Mouse (Mus musculus): ENCODE measurements around the gene Ndufb7. TPM values are rescaled to one million over a fixed set of nuclear protein-coding genes. Genes with fewer than 3 reads are reported as not detected.

Ndufb7 gene
- polyA plus RNA-seq, 1 experiment from 2014 or later = 449 TPM

DNA sequence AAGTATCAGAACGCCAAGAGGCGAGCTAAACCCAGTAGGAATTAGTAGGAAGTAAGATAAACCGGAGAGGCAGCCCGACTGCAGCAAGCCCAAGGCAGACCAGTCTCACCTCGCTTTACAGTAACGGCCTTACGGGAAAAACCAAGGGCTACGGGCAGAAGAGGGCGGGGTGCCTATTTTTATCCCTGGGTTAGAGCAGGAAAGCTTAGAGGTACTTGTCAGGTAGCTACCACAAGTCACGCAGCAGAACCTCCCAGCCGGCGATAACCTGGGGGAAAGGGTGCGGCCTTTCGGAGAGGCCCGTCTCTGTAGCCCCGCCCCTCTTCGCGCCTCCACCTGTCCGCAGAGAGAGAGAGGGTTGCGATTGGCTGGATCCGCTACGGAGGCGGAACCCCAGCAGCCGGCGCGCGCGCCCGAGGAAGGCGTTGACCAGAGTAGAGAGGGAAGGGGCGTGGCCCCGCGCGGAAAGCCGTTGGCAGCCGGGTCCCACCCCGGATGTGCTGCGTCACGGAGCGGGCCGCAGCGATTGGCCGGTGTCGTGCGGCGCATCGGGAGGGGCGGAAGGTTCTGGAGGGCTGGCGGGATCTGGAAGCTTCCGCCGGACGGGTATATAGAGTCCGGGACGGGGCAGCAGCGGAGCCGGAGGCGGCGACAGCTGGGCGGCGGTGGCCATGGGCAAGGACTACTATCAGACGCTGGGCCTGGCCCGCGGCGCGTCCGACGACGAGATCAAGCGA, 41.4 kb downstream of the Ndufb7 start, which contains the start of the genes Tecr and Dnajb1:
Gene Tecr (minus strand): TSS at position 311 of the 737 bp plus-strand sequence.
Gene Dnajb1 (plus strand): TSS at position 533 of the 737 bp plus-strand sequence.
- Histone ChIP-seq H3K9ac (ENCODE audit: low read length) (peak within 1 kb of the TSS; percentile 84), H3K4me3 (ENCODE audit: low read depth, low read length) (peak within 1 kb of the TSS; percentile 75), H3K36me3 (ENCODE audit: control insufficient read depth, insufficient read depth, low read length) (peaks cover 28% of the 10 kb centered on the region), H3K4me2 (ENCODE audit: low read length) (peak within 1 kb of the TSS; percentile 90), H3K27me3 (replicated peaks; ENCODE audit: control insufficient read depth, insufficient read depth, low read length) (no peaks in the 10 kb centered on the region), H3K27ac (ENCODE audit: low read depth, low read length) (peak within 1 kb of the TSS; percentile 97), H3K4me1 (ENCODE audit: control insufficient read depth, insufficient read depth, low read length) (peaks cover 9% of the 10 kb centered on the region), H3K9me3 (replicated peaks; ENCODE audit: control insufficient read depth, low read length) (no peaks in the 10 kb centered on the region)
- WGBS = under 1% methylated on average over 67 of the region's 69 CpGs
- peak; percentile 99 for DNase-seq (ENCODE audit: low spot score)
- peak; percentile 98 for ATAC-seq

DNA sequence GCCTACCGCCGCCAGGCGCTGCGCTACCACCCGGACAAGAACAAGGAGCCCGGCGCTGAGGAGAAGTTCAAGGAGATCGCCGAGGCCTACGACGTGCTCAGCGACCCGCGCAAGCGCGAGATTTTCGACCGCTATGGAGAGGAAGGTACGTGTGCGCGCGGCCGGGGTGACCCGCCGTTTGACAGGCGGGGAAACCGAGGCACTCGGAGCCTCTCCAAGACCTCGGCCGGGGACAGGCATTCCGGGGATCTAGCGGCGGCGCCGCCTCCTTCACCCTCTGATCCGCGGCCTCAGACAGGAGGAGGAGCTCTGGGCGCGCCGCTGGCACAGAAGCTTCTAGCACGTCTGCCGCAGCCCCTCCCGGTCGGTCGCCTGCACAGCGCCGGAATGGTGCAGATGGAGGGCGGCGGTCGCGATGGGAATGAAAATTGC, 41.9 kb downstream of the Ndufb7 start:
- Histone ChIP-seq H3K27ac (ENCODE audit: low read depth, low read length) (peak overlapping the region; percentile 97), H3K36me3 (ENCODE audit: control insufficient read depth, insufficient read depth, low read length) (peaks cover 34% of the 10 kb centered on the region), H3K27me3 (replicated peaks; ENCODE audit: control insufficient read depth, insufficient read depth, low read length) (no peaks in the 10 kb centered on the region), H3K9ac (ENCODE audit: low read length) (peak overlapping the region; percentile 84), H3K4me3 (ENCODE audit: low read depth, low read length) (peak overlapping the region; percentile 75), H3K9me3 (replicated peaks; ENCODE audit: control insufficient read depth, low read length) (no peaks in the 10 kb centered on the region), H3K4me2 (ENCODE audit: low read length) (peak overlapping the region; percentile 90), H3K4me1 (ENCODE audit: control insufficient read depth, insufficient read depth, low read length) (peaks cover 9% of the 10 kb centered on the region)
- ATAC-seq (peak; percentile 81), DNase-seq (ENCODE audit: low spot score) (peak; percentile 82)
- WGBS = under 1% methylated on average over 51 of the region's 51 CpGs

DNA sequence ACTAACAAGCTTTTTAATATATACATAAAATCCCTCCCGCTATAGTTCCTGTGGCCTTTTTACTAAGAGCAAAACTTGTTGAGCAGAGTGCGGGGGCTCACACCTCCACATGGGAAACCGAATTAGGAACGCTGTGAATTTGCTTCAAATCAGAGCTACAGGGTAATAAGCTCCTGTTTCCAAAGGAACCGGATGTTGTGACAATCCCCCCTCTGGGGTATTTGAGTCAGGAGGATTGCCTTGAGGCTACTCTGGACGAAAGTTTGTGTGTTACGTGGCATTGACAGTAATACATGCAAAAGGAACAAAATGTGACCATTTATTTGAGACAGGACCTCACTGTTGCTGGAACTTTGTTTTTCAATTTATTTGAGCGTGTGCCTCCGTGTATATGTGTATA, 42.6 kb downstream of the Ndufb7 start:
- no peak overlapping the region for H3K27ac ChIP-seq (ENCODE audit: low read depth, low read length)
- peaks cover 9% of the 10 kb centered on the region for H3K4me1 ChIP-seq (ENCODE audit: control insufficient read depth, insufficient read depth, low read length)
- H3K4me3 ChIP-seq (ENCODE audit: low read depth, low read length) = peak overlapping the region; percentile 75
- no peak for ATAC-seq
- DNase-seq (ENCODE audit: low spot score) = no peak
- H3K9me3 ChIP-seq (replicated peaks; ENCODE audit: control insufficient read depth, low read length) = no peaks in the 10 kb centered on the region
- no peaks in the 10 kb centered on the region for H3K27me3 ChIP-seq (replicated peaks; ENCODE audit: control insufficient read depth, insufficient read depth, low read length)
- H3K36me3 ChIP-seq (ENCODE audit: control insufficient read depth, insufficient read depth, low read length) = peaks cover 40% of the 10 kb centered on the region
- peak overlapping the region; percentile 84 for H3K9ac ChIP-seq (ENCODE audit: low read length)
- WGBS = 33% methylated on average over 9 of the region's 9 CpGs
- H3K4me2 ChIP-seq (ENCODE audit: low read length) = peak overlapping the region; percentile 90

DNA sequence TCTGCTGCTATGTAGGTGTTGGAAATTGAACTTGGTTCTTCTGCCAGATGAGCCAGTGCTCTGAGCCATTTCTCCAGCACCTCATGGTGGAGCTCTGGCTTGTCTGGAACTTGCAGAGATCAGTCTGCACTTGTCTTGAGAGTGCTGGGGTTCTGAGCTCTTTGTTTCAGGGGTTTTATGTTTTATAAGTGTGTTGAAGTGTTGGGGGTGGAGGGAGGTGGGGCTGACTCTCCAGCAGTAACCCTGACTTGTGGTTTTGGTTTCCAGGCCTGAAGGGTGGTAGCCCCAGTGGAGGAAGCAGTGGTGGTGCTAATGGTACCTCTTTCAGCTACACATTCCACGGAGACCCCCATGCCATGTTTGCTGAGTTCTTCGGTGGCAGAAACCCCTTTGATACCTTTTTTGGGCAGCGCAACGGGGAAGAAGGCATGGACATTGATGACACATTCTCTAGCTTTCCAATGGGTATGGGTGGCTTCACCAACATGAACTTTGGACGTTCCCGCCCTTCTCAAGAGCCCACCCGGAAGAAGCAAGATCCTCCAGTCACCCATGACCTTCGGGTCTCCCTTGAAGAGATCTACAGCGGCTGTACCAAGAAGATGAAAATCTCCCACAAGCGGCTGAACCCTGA, 43.2 kb downstream of the Ndufb7 start:
- H3K9me3 ChIP-seq (replicated peaks; ENCODE audit: control insufficient read depth, low read length) = no peaks in the 10 kb centered on the region
- no peaks in the 10 kb centered on the region for H3K27me3 ChIP-seq (replicated peaks; ENCODE audit: control insufficient read depth, insufficient read depth, low read length)
- H3K36me3 ChIP-seq (ENCODE audit: control insufficient read depth, insufficient read depth, low read length) = peaks cover 44% of the 10 kb centered on the region
- WGBS = 95% methylated on average over 10 of the region's 10 CpGs
- peak overlapping the region; percentile 84 for H3K9ac ChIP-seq (ENCODE audit: low read length)
- DNase-seq (ENCODE audit: low spot score) (no peak), ATAC-seq (no peak)
- peak overlapping the region; percentile 90 for H3K4me2 ChIP-seq (ENCODE audit: low read length)
- peaks cover 9% of the 10 kb centered on the region for H3K4me1 ChIP-seq (ENCODE audit: control insufficient read depth, insufficient read depth, low read length)
- H3K27ac ChIP-seq (ENCODE audit: low read depth, low read length) = no peak overlapping the region
- peak overlapping the region; percentile 75 for H3K4me3 ChIP-seq (ENCODE audit: low read depth, low read length)

DNA sequence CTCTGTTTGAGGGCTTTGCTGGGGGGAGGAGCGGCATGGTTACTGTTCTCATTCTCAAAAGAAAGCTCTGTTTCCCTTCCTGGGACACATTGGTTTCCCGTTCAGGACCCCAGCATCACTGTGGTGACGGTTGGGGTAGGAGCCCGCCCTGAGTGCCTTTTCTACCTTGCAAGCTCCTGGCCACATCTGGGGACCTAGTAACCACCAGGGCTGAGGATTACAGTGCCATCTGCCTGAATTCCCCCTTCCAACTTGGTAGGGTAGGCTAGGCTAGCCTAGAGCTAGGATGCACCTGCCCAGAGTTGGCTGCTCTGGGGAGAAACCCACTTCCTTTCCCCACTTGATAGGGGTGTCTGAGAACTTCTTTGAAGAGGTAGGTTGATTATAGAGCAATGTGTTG, 45.5 kb downstream of the Ndufb7 start:
- no peaks in the 10 kb centered on the region for H3K27me3 ChIP-seq (replicated peaks; ENCODE audit: control insufficient read depth, insufficient read depth, low read length)
- H3K9me3 ChIP-seq (replicated peaks; ENCODE audit: control insufficient read depth, low read length) = no peaks in the 10 kb centered on the region
- no peak for ATAC-seq
- peaks cover 9% of the 10 kb centered on the region for H3K4me1 ChIP-seq (ENCODE audit: control insufficient read depth, insufficient read depth, low read length)
- no peak overlapping the region for H3K27ac ChIP-seq (ENCODE audit: low read depth, low read length)
- WGBS = 94% methylated on average over 4 of the region's 4 CpGs
- peaks cover 44% of the 10 kb centered on the region for H3K36me3 ChIP-seq (ENCODE audit: control insufficient read depth, insufficient read depth, low read length)
- H3K9ac ChIP-seq (ENCODE audit: low read length) = no peak overlapping the region
- DNase-seq (ENCODE audit: low spot score) = no peak
- H3K4me2 ChIP-seq (ENCODE audit: low read length) = no peak overlapping the region
- H3K4me3 ChIP-seq (ENCODE audit: low read depth, low read length) = no peak overlapping the region

DNA sequence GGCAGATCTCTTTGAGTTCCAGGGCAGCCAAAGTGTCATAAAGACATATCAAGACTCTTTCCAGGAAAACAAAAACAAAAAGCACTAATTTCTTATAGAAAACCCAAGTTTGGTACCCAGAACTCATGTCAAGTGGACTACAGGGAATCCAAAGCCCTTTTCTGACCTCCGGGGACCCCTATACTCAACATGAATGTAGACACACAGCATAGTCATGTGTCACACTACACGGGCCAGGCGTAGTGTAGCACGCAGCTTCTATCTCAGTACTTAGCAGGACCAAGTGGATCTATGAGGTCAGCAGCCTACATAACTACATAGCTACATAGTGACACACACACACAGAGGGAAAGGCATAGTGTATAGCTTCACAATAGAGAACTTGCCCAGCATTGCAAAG, 47.2 kb downstream of the Ndufb7 start:
- Histone ChIP-seq H3K4me1 (ENCODE audit: control insufficient read depth, insufficient read depth, low read length) (peaks cover 9% of the 10 kb centered on the region), H3K36me3 (ENCODE audit: control insufficient read depth, insufficient read depth, low read length) (peaks cover 44% of the 10 kb centered on the region), H3K9me3 (replicated peaks; ENCODE audit: control insufficient read depth, low read length) (no peaks in the 10 kb centered on the region), H3K4me3 (ENCODE audit: low read depth, low read length) (no peak overlapping the region), H3K27me3 (replicated peaks; ENCODE audit: control insufficient read depth, insufficient read depth, low read length) (no peaks in the 10 kb centered on the region), H3K27ac (ENCODE audit: low read depth, low read length) (no peak overlapping the region), H3K9ac (ENCODE audit: low read length) (no peak overlapping the region), H3K4me2 (ENCODE audit: low read length) (no peak overlapping the region)
- WGBS = 98% methylated on average over 4 of the region's 4 CpGs
- ATAC-seq (no peak), DNase-seq (ENCODE audit: low spot score) (no peak)

DNA sequence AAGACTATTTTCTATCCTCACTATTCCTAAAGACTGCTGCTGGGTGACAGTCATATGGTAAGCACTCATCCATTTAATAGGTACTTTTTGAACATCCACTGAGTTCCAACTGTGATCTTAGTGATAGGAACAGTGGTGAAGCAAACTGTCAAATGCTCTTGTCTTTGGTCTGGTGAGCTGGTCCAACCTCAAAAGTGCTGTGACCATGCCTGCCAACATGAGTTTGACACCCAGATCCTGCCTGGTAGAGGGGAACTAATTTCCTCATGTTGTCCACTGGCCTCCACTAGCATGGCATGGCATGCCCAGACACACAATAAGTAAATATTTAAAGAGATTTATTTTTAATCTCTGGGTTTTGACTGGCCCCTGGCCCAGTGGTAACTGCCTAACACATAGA, 50.2 kb downstream of the Ndufb7 start:
- Histone ChIP-seq H3K27me3 (replicated peaks; ENCODE audit: control insufficient read depth, insufficient read depth, low read length) (no peaks in the 10 kb centered on the region), H3K4me3 (ENCODE audit: low read depth, low read length) (no peak overlapping the region), H3K36me3 (ENCODE audit: control insufficient read depth, insufficient read depth, low read length) (peaks cover 28% of the 10 kb centered on the region), H3K9me3 (replicated peaks; ENCODE audit: control insufficient read depth, low read length) (no peaks in the 10 kb centered on the region), H3K9ac (ENCODE audit: low read length) (no peak overlapping the region), H3K4me1 (ENCODE audit: control insufficient read depth, insufficient read depth, low read length) (no peaks in the 10 kb centered on the region), H3K4me2 (ENCODE audit: low read length) (no peak overlapping the region), H3K27ac (ENCODE audit: low read depth, low read length) (no peak overlapping the region)
- ATAC-seq (no peak), DNase-seq (ENCODE audit: low spot score) (no peak)

DNA sequence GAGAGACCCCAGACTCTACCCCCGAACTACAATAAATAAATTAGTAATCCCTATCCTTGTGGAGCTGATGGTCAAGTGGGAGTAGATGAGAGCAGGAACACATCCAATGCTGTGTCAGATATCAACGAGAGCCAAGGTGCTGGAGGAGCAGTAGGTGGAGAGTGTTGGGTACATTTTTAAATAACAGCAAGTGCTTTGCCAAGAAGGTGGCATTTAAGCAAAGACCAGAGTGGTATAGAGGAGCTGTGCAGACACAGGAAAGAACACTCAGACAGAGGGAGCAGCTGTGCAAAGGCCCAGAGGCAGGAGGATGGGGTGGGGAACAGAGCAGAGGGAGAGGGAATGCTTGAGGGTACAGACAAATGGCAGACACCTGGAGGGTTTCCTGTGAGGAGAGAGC, 50.6 kb downstream of the Ndufb7 start:
- Histone ChIP-seq H3K4me3 (ENCODE audit: low read depth, low read length) (no peak overlapping the region), H3K27ac (ENCODE audit: low read depth, low read length) (no peak overlapping the region), H3K4me2 (ENCODE audit: low read length) (no peak overlapping the region), H3K27me3 (replicated peaks; ENCODE audit: control insufficient read depth, insufficient read depth, low read length) (no peaks in the 10 kb centered on the region), H3K9ac (ENCODE audit: low read length) (no peak overlapping the region), H3K4me1 (ENCODE audit: control insufficient read depth, insufficient read depth, low read length) (no peaks in the 10 kb centered on the region), H3K9me3 (replicated peaks; ENCODE audit: control insufficient read depth, low read length) (no peaks in the 10 kb centered on the region), H3K36me3 (ENCODE audit: control insufficient read depth, insufficient read depth, low read length) (peaks cover 23% of the 10 kb centered on the region)
- ATAC-seq (no peak), DNase-seq (ENCODE audit: low spot score) (no peak)
- WGBS = 85% methylated on average over 2 of the region's 2 CpGs

DNA sequence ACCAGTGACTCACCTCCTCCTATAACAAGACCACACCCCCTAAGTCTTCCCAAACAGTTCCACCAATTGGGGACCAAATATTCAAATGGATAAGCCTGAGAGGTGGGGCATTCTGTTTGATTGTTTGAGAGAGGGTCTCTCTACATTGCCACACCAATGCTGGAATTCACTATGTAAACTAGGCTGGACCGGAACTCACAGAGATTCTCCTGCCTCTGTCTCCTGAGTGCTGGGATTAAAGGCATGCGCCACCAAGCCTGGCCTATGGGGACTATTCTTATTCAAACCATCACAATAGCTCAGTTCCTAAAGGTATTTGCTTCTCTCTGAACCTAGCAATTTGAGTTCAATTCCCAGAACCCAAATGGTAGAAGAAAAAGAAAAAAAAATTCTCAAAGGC, 52.1 kb downstream of the Ndufb7 start:
- WGBS = 87% methylated on average over 2 of the region's 2 CpGs
- no peaks in the 10 kb centered on the region for H3K4me1 ChIP-seq (ENCODE audit: control insufficient read depth, insufficient read depth, low read length)
- H3K27me3 ChIP-seq (replicated peaks; ENCODE audit: control insufficient read depth, insufficient read depth, low read length) = no peaks in the 10 kb centered on the region
- H3K27ac ChIP-seq (ENCODE audit: low read depth, low read length) = no peak overlapping the region
- H3K4me3 ChIP-seq (ENCODE audit: low read depth, low read length) = no peak overlapping the region
- ATAC-seq (no peak), DNase-seq (ENCODE audit: low spot score) (no peak)
- H3K9ac ChIP-seq (ENCODE audit: low read length) = no peak overlapping the region
- H3K4me2 ChIP-seq (ENCODE audit: low read length) = no peak overlapping the region
- no peaks in the 10 kb centered on the region for H3K9me3 ChIP-seq (replicated peaks; ENCODE audit: control insufficient read depth, low read length)
- H3K36me3 ChIP-seq (ENCODE audit: control insufficient read depth, insufficient read depth, low read length) = peaks cover 9% of the 10 kb centered on the region; the same call in 1 of the 2 replicates

All from forebrain, embryonic 14.5 days (tissue).